Comparison of ENCODE assay signal across 9 mouse cellular contexts in the genomic region with DNA sequence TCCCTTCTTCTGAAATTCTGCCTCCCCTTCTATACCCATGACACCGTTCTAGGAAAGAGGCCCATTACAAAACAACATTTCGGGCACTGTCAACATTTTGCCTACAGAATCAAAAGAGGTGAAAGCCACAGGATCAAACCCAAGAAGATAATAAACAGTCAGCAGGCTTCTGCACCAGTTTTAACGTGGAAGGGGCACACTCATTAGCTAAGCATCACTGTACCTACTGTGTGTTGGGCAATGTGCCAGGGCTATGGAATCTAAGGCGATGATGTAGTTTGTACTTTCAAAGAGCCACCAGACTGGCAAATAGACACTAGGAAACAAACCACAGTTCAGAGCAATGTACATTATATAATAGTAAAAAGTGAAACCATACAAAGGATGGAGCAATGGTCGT. TPM values are rescaled to one million over a fixed set of nuclear protein-coding genes. Genes with fewer than 3 reads are reported as not detected.
DNase-seq lines count a peak whose midpoint lies in the region; ATAC-seq and TF ChIP-seq lines count a peak whose summit lies in the region.
"Had no signal": no experiment of that assay in that cellular context is flagged by ENCODE, and none has a peak within 500 bp of the region (broad histone marks: within the 10 kb centered on the region; RNA-seq: fewer than 3 reads in every experiment).

No protein-coding gene starts in this region.

- TF ChIP-seq EP300 in heart, adult 2 months (IDR thresholded peaks at IDR 0.05; ENCODE audit: insufficient read depth, low read depth, low read length): no peak

- H3K4me2 ChIP-seq in liver, embryonic 16.5 days (ENCODE audit: low read depth, low read length): peak overlapping the region; percentile 77

- H3K9ac ChIP-seq in heart, adult 2 months (ENCODE audit: low read depth, low read length): peak overlapping the region; percentile 43; the same call in 1 of the 2 replicates
- H3K9ac ChIP-seq in liver, adult 2 months (ENCODE audit: low read depth, low read length): no peak overlapping the region
- no peak overlapping the region for H3K9ac ChIP-seq in liver, embryonic 16.5 days (ENCODE audit: low read depth, low read length)

- peaks cover 7% of the 10 kb centered on the region for H3K79me2 ChIP-seq in heart, adult 2 months (replicated peaks; ENCODE audit: control insufficient read depth, insufficient read depth, low read length)
- H3K79me2 ChIP-seq in liver, adult 2 months (ENCODE audit: control insufficient read depth, insufficient read depth, low read length): peaks cover 22% of the 10 kb centered on the region; the same call in 1 of the 2 replicates

- H3K9me3 ChIP-seq in heart, embryonic 10.5 days: no peaks in the 10 kb centered on the region
- H3K9me3 ChIP-seq in liver, embryonic 16.5 days (replicated peaks; ENCODE audit: control insufficient read depth, low read length): no peaks in the 10 kb centered on the region

- TF ChIP-seq POLR2A in heart, adult 2 months (IDR thresholded peaks at IDR 0.05; ENCODE audit: insufficient read depth, low read depth, low read length): no peak
- no peak for TF ChIP-seq POLR2A in liver, adult 2 months (IDR thresholded peaks at IDR 0.05; ENCODE audit: extremely low read depth, insufficient read depth, low read length)
- no peak for TF ChIP-seq POLR2A in thymus, adult 2 months (IDR thresholded peaks at IDR 0.05; ENCODE audit: control insufficient read depth, extremely low read depth, insufficient read depth, low read length, poor library complexity)

- H3K27ac ChIP-seq in heart, adult 2 months: peak overlapping the region; percentile 93
- H3K27ac ChIP-seq in heart, embryonic 10.5 days: no peak overlapping the region
- peak overlapping the region; percentile 65 for H3K27ac ChIP-seq in liver, adult 2 months (replicated peaks; ENCODE audit: insufficient read depth, low read depth, low read length)
- H3K27ac ChIP-seq in liver, embryonic 16.5 days (ENCODE audit: low read length): peak overlapping the region; percentile 86; the same call in 1 of the 2 replicates
- no peak overlapping the region; the same call in 1 of the 2 replicates for H3K27ac ChIP-seq in thymus, adult 2 months (ENCODE audit: control insufficient read depth, insufficient read depth, low read length)

- H3K4me1 ChIP-seq in heart, adult 2 months (ENCODE audit: control insufficient read depth, insufficient read depth, low read length): peaks cover 24% of the 10 kb centered on the region
- peaks cover 24% of the 10 kb centered on the region for H3K4me1 ChIP-seq in heart, embryonic 10.5 days
- peaks cover 21% of the 10 kb centered on the region for H3K4me1 ChIP-seq in liver, adult 2 months (ENCODE audit: control insufficient read depth, insufficient read depth, low read length)
- peaks cover 39% of the 10 kb centered on the region for H3K4me1 ChIP-seq in liver, embryonic 16.5 days (ENCODE audit: control insufficient read depth, low read depth, low read length)
- H3K4me1 ChIP-seq in thymus, adult 2 months (replicated peaks; ENCODE audit: control insufficient read depth, insufficient read depth, low read length): peaks cover 26% of the 10 kb centered on the region

- no peaks in the 10 kb centered on the region for H3K27me3 ChIP-seq in heart, adult 2 months (ENCODE audit: control insufficient read depth, insufficient read depth, low read length)
- no peaks in the 10 kb centered on the region for H3K27me3 ChIP-seq in heart, embryonic 10.5 days (ENCODE audit: insufficient read depth, poor library complexity, severe bottlenecking)
- H3K27me3 ChIP-seq in liver, adult 2 months (ENCODE audit: control insufficient read depth, insufficient read depth, low read length): no peaks in the 10 kb centered on the region
- no peaks in the 10 kb centered on the region for H3K27me3 ChIP-seq in liver, embryonic 16.5 days (ENCODE audit: control insufficient read depth, insufficient read depth, low read depth, low read length)
- no peaks in the 10 kb centered on the region for H3K27me3 ChIP-seq in thymus, adult 2 months (ENCODE audit: control insufficient read depth, insufficient read depth, low read length)

- TF ChIP-seq CTCF in heart, adult 2 months (IDR thresholded peaks at IDR 0.05): no peak
- TF ChIP-seq CTCF in liver, adult 2 months (IDR thresholded peaks at IDR 0.05; ENCODE audit: low read depth, low read length): no peak
- TF ChIP-seq CTCF in thymus, adult 2 months (IDR thresholded peaks at IDR 0.05; ENCODE audit: borderline replicate concordance, control insufficient read depth, extremely low read depth, insufficient read depth, low read length, poor library complexity): no peak

- peaks cover 43% of the 10 kb centered on the region for H3K36me3 ChIP-seq in heart, adult 2 months (ENCODE audit: control insufficient read depth, insufficient read depth, low read length)
- H3K36me3 ChIP-seq in heart, embryonic 10.5 days: no peaks in the 10 kb centered on the region
- H3K36me3 ChIP-seq in liver, adult 2 months (ENCODE audit: control insufficient read depth, insufficient read depth, low read length): no peaks in the 10 kb centered on the region
- no peaks in the 10 kb centered on the region for H3K36me3 ChIP-seq in liver, embryonic 16.5 days (ENCODE audit: control insufficient read depth, insufficient read depth)
- no peaks in the 10 kb centered on the region for H3K36me3 ChIP-seq in thymus, adult 2 months (ENCODE audit: control insufficient read depth, insufficient read depth, low read length)

- 54% methylated on average over 5 of the region's 5 CpGs for WGBS in heart, adult 2 months
- WGBS in heart, embryonic 10.5 days: 81% methylated on average over 5 of the region's 5 CpGs
- 36% methylated on average over 5 of the region's 5 CpGs for WGBS in liver, adult 2 months
- whole genome bisulfite sequencing in liver, embryonic 16.5 days (ENCODE audit: insufficient replicate concordance): 58% methylated on average over 5 of the region's 5 CpGs
- 52% methylated on average over 5 of the region's 5 CpGs for WGBS in thymus, adult 2 months

- intact Hi-C loops in heart, adult 2 months (cut with DNase I): loop anchor here (2.0 kb wide), 1 partner anchor 19 kb away; no protein-coding TSS in a partner anchor

- H3K4me3 ChIP-seq in heart, adult 2 months: peak overlapping the region; percentile 56
- no peak overlapping the region for H3K4me3 ChIP-seq in heart, embryonic 10.5 days
- 0 out of 2 replicates have a peak overlapping the region, but pooled peaks have one; percentile 75 for H3K4me3 ChIP-seq in liver, adult 2 months (ENCODE audit: insufficient read depth, low read depth, low read length)
- H3K4me3 ChIP-seq in liver, embryonic 16.5 days (ENCODE audit: low read depth, low read length): peak overlapping the region; percentile 77
- no peak overlapping the region for H3K4me3 ChIP-seq in thymus, adult 2 months (ENCODE audit: control insufficient read depth, insufficient read depth, low read length)

- no peak for DNase-seq in heart, adult 2 months
- DNase-seq in heart, embryonic 10.5 days (ENCODE audit: low spot score): no peak
- no peak for DNase-seq in liver, adult 2 months (ENCODE audit: extremely low read depth, low read depth, low spot score)
- DNase-seq in liver: no peak
- peak; percentile 69 for DNase-seq in T-cell, adult 2 months (ENCODE audit: low spot score)
- no peak for DNase-seq in thymus, adult 2 months
- no peak for DNase-seq in left cerebral cortex, adult 11 months (ENCODE audit: low spot score)
- DNase-seq: cerebellum, adult 9-11 months had no signal

- no peak for ATAC-seq in liver, embryonic 16.5 days (ENCODE audit: low read depth)

RNA-seq across cellular contexts. Expression of a gene that starts 1.8 kb away (rescaled TPM):
- 10 to 100 TPM; 17.4 to 22.3 TPM for total RNA-seq in heart, adult 2 months (2021)
- 10.7 and 10.9 TPM in 2 replicates for polyA plus RNA-seq in heart, adult 2 months (2012; rRNA removed)
- polyA plus RNA-seq in heart, embryonic 10.5 days (2016; fragmentation: Nextera tagmentation; extraction: Ambion mirVana): 10.2 and 15.4 TPM in 2 replicates
- 10.4 and 13.0 TPM in 2 replicates for total RNA-seq in liver, adult 2 months (2014; rRNA removed)
- 5.3 and 5.5 TPM in 2 replicates for polyA plus RNA-seq in liver, adult 2 months (2012; rRNA removed)
- 23.8 and 26.8 TPM in 2 replicates for polyA plus RNA-seq in liver, embryonic 16.5 days (2015; fragmentation: Nextera tagmentation; extraction: Ambion mirVana)
- polyA plus RNA-seq in thymus, adult 2 months (2012; rRNA removed): 25.8 and 26.5 TPM in 2 replicates

Comparison
In these comparisons a context has a peak if more than half of its experiments do, and no peak if none do; other contexts are left out.
1. H3K27ac ChIP-seq: peak in heart, adult 2 months (single experiment), liver, adult 2 months (single experiment) and liver, embryonic 16.5 days (single experiment); none in heart, embryonic 10.5 days (single experiment) and thymus, adult 2 months (single experiment).
2. H3K4me3 ChIP-seq: peak in heart, adult 2 months (single experiment), liver, adult 2 months (single experiment) and liver, embryonic 16.5 days (single experiment); none in heart, embryonic 10.5 days (single experiment) and thymus, adult 2 months (single experiment).